Mouse (Mus musculus): ENCODE measurements at regions not wholly inside any gene's neighbourhood (a gene's known extent, or its start where the extent isn't known, plus 50 kb on each side); places are given as distances from the start of the nearest gene placed in this dataset.

- Histone ChIP-seq H3K36me3 (replicated peaks; ENCODE audit: low read length) (no peaks in the 10 kb centered on the region), H3K27me3 (replicated peaks) (peaks cover 7% of the 10 kb centered on the region)
- TF ChIP-seq GATA1 (IDR thresholded peaks at IDR 0.05; ENCODE audit: borderline replicate concordance, low read length) = no peak
Observed at GRCm38 (mm10) chr10:62029271-62029670, 50.4 kb upstream of the Col13a1 start.

More at GRCm38 (mm10) chr10:62029271-62029670, 50.4 kb upstream of the Col13a1 start:
- no peak overlapping the region for H3K4me3 ChIP-seq (replicated peaks)
- H3K4me1 ChIP-seq = no peaks in the 10 kb centered on the region
- H3K9me3 ChIP-seq = peaks cover 23% of the 10 kb centered on the region
